Mouse (Mus musculus) hindlimb bud, embryonic 11.5 days (tissue): Measurements from ENCODE around the gene Tnfaip8l3.

Experiments used
- DNase-seq: peaks from one replicate; pipeline ENCODE4 v3.0.0-alpha.2; 2012; ENCODE audit warnings: low read depth, low spot score; ENCODE audit errors: extremely low spot score

Gene Tnfaip8l3

DNA sequence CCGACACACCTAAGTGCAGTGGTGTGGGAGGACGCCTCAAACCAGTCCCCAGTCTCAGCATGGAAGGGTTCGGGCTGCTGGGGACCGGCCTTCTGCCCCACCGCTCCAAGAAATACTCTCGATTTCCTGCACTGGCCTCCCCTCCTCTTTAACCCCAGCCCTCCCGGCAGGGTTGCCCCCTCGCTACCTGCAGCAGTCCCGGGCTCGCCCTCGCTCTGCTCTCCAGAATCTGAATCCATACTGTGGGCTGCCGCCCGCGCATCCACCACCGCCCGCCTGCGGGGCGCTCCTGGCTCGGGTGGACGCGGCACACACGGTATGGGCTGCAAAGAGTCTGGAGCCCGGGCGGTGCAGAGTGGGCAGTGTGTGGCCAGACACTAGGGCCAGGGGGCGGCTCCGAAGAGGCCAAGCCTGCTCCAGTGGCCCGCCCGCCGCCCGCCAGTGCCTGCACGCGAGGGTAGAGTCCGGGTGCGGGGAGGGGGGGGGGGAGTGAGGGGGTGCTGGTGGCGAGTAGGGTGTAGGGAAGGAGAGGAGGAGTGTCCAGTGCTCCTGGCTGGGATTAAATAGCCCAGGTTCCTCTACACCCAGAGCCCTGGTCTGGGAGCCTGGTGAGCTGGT, at the start of gene Tnfaip8l3:
Gene Tnfaip8l3 (minus strand): TSS at position 357 of the 618 bp plus-strand sequence.
- DNase-seq: no peak

DNA sequence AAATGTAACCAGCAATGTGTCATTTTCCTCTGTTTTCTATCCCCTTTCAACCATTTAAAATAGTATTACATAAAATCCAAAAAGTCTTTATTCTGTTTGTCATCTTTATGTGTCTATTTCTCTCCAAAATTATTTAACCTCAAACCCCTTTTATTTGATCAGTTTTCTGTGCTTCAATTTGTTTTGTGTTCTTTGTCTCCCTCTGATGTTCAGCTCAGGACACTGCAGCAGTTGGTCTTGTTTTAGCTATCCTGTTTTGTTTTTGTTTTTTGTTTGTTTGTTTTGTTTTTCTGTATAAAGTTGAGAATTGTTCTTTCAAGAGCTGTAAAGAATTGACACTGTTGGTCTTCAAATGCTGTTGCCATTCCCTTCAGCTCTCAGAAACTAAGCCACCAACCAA, 44.5 kb upstream of the Tnfaip8l3 start:
- peak; percentile 1 for DNase-seq

DNA sequence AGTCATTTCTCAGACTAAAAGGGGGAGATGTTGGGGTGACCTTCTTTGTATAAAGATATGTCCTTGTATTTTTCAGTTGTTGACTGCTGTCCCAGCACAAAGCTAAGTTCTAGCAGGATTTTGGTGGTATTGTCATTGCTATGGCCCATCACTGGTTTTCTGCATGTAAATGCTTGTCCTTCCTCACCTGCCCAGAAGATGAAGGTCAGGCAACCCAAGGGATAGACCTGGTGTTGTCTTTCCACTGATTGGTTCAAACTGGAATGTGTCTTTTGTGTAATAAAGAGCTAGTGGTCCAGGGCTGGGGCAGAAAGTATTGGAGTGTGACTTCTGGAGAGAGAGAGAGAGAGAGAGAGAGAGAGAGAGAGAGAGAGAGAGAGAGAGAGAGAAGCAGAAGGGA, 30.4 kb upstream of the Tnfaip8l3 start:
- no peak for DNase-seq

DNA sequence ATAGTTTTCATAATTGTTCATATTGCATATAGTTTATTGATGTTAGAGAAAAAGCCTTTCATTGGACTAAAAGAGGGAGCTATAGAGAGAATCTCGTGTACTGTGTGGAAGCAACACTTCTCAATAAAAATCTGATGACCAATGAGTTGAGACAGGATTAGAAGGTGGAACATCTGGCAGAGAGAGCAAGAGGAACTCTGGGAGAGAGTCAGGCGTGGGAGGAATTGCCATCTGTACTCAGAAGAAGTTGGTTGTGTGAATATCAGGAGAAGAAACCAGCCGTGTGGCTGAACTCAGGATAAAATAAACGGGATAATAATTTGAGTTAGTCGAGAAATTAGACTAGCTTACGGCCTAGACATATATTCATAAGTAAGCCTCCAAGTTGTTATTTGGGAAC, 28.9 kb upstream of the Tnfaip8l3 start:
- no peak for DNase-seq

DNA sequence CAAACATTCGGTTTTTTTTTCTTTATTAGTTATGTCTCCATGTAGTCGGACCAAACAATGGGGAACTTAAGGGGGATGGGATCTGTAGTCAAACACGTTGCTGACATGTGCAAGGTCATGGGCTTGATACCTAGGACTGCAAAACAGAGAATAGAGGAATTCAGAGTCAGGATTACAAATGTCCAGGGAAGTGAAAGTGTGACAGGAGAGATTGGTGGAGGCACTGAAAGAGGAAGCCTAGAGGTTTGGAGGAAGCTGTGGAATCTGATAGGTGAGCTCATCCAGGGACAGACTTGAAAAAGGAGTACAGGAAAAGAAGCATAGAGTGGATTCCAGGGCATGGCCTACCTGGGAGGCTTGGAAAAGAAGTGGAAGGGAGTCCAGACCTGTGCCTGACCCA, 16.1 kb upstream of the Tnfaip8l3 start:
- DNase-seq: no peak

DNA sequence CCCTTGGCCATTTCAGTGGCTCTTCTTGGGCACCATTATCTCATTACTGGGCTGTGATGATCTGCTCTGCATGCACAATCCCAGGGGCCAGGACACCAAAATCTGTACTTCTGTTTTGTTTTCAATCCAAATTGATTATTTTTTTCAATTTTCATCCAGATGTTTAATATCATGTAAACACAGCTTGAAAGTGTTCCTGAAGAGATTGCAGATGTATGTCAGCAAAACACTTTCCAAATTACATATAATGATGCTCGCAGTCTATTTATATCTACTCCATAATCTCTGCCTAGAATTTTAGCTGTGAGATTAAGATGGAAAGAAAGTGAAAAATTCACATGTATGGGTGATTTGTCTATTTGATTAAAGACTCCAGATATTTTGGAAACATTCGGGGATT, 9.6 kb upstream of the Tnfaip8l3 start:
- no peak for DNase-seq

DNA sequence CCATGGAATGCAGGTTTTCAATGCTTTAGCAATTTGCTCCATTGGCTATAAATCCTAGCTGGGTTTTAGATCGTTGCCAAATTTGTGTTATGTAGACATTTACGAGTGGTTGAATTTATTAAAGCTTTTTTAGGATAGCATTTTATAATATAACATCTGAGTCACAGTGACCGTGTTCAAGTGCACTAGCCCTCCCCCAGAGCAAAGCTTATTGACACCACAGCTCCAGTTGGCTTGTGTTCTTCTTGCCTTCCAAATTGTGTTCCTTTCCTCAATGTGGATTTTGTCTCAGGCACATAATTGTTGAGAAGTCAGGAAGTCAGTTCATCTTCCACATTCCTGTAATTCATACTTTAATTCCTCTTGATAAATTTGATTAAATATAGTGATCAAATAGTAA, 6.7 kb upstream of the Tnfaip8l3 start:
- DNase-seq: no peak

DNA sequence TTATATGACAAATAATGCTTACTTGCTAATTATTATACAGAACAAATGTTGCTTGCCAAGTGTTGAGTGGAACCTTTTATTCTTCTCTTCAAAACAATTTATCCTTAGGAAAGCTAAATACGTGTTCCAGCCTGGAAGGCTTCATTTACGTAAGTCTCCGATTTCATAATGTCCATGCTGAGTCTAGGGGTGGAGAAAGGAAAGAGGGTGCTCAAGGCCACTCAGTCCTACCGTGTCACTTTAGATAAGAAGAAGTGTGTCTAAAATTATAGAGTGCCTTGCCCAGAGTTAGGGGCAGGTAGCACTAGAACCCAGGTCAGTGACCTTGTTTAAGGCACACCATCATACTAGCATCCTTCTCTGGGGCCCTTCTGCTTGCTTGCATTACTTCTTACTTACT, 5.5 kb upstream of the Tnfaip8l3 start:
- DNase-seq: no peak

DNA sequence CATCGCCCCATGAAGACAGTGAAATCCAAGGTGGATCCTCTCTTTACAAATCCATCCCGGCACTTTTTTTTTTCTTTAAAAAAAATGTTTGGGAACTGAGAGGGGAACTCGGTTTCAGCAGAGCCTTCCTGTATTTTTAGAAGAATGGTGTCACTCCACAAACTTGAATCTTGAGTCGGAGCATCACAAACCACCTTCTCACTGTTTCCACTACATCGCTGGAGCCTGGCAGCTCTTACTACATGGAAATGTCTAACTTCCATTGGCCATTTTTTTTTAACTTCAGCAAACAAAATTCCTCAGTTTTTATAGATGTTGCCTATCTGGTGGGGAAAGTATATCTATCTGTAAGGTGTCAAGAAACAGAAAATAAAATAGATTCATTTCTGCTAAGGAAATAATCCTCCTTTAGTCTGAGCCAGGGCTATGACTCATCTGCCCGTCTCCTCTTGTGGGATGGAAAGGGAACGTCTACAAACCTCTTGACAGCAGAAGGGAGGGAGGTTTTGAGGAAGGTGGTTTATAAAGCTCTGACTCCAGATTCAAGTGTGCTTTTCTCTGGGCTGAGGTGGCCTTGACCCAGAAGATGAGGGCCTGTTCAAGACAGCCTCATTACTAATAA, 3.4 kb upstream of the Tnfaip8l3 start:
- DNase-seq: no peak

DNA sequence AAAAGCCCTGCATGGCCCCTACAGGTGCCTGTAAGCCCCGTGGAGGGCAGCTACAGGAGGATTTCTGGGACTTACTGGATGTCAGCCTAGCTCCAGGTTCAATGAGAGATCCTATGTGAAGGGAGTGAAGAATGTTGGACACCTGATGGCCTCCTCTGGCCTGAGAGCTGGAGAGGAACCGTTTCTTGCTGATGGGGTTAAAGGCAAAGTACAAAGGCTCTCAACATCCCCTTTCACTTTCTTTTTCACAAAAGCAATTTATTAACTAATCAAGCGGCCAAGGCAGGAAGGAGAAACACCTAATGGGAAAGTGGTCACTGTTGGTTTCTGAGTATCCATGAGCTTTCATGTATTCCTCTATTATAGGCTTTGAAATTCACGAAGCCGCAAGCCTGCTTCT, 1.0 kb upstream of the Tnfaip8l3 start:
- no peak for DNase-seq

DNA sequence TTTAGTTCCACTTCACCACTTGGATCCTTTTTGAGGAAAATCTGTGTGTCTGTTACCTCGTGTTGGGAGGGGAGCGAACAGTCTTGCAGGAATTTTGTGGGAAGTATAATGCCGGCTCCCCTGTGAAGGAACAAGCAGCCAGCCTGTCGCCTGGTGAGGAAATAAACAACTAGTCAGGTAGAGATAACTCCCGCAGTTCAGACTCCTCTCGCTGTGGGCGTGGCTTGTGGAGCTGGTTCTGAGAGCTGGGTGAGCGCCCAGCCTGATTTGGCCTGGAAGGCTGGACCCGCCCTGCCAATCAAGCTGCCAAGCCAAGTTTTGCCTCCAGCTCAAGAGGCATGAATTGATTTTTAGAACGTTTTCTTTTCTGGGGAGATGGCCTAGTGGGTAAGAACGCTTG, 589 bp upstream of the Tnfaip8l3 start:
- DNase-seq: no peak

DNA sequence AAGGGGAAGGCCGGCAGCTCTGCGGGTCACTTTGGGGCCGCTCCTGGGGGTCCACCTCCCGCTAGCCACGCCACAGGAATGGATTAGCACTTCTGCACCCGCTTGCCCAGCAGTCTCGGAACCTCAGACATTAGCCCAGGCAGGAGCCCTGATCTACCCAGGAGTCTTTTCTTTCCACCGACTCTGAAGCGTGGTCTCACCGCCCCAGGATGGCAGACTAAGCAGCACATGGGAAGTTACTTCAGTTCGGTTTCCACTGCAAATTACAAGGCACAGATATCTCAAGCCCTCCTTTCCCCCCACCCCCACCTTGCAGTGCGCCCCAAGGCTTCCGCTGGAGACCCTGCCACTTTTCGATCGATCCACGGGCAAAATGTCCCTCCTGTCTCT, 551 bp downstream of the Tnfaip8l3 start:
- DNase-seq: no peak

DNA sequence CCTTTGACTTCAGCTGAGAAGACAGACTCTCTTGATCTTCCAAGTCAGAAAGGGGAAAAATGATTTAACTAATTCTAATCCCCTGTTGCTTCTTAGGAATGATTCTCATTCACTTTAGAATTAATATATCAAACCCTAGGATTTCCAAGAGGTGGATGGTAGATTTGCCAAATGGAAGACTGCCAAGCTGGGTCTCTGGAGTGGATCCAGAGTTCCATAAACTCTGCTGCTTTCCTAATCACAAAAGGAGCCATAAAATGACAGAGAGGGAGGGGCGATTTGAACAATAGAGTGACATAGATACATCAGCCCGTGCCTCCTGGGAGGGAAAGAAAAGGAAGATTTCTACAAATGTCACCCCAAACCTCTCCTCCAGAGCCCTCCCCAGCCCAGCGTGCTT, 3.4 kb downstream of the Tnfaip8l3 start:
- DNase-seq: no peak

DNA sequence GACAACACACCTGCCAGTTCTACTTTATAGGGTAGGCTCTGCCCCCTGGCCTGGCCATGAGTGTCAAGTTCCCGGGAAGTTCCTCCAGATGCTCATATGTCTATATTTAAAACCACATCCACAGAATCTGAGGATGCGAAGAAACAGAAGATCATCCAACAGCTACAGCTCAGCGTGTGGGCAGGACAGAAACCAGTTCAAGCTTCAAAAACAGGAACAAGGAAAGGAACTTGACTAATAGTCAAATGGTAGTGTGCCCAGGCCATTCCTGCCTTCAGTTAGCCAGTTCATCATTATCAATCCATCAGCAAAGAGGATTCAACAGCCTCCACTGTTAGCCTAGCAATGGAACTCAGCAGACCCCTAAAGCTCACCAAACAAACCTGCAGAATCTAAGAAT, 4.5 kb downstream of the Tnfaip8l3 start:
- no peak for DNase-seq

DNA sequence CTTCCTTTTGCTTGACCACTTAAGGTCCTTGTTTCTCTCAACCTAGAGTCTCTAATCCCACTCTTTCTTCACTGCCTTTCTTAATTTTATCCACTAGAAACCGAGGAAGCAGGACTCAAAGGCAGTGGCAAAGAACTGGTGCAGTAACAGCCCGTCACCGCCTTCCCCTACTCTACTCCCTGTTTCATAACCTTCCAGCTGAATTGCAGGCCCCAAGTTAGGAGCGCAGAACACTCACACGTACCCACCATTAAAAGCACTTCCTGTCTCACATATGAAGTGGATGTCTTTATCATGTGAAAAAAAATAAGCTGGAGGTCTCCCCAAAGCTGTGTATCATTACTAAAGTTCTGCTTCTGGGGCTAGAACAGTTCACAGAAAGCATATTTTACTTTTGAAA, 6.5 kb downstream of the Tnfaip8l3 start:
- no peak for DNase-seq

DNA sequence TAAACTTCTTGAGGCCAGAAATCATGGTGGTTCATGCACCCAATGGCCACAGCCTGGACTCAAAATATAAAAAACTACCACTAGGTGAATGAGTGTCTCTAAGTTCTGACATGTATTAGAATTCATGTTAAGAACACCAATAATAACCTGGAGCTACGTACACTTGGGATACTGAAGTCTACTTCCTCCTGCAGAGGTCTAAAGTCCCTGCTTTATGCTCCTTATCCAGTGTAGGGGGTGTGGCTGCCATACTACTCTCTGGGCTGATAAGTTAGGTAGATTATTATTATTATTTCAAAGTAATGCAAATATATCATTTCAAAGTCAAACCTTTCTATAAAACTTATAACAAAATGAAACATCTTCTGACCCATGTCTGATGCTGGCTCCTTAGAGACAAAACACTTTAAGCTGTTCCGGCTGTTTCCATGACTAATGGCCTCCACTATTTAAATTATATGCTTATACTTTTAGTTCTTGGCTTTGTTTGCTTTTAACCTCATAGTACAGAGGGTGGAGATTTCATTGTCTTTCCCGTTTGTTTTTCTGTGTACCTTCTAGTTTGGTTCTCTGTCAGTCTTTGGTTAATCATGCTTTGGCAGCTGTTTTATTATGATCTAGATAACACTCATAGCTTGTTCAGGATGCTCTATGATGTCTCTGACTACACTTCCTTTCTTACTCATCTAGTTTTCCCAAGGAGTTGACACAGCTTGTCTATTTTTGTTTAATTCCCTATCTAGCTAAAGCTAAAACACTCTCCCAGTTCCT, 16.7 kb downstream of the Tnfaip8l3 start:
- DNase-seq: no peak

DNA sequence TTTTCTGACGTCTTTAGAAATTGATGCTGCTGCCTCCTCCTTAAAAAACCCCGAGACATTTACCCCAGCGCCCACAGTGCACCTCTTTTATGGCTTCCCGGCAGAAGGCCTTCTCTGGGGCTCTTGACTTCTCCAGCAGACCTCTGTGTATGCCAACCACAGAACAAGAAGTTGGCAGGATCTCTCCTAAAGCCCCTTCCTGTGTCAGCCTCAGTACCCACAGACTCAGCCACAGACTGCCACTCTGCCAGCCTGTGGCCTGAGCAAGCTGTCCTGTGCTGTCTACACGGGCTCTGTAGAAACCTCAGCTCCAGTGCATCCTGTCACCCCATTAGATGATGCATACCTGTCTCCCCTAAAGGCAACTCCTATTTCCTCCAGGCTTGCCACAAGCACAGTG, 19.2 kb downstream of the Tnfaip8l3 start:
- DNase-seq: no peak

DNA sequence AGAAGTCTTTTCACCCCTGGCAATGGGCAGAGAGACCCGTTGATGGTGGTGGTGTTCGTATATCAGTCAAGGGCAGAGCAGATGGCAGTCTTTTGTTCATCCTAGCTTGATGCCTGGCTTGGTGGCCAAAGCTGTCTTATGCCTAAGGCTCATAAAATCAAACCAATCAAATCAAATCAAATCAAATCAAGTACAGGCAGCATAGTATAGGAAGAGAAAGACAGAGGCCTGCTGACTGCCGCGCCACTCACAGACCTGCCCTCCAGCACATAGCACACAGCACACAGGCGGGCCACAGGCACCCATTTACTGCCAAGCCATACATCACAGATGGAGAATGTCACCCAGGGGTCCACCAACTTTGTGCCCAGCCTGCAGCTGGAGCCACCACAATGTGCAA, 25.1 kb downstream of the Tnfaip8l3 start:
- DNase-seq: no peak

DNA sequence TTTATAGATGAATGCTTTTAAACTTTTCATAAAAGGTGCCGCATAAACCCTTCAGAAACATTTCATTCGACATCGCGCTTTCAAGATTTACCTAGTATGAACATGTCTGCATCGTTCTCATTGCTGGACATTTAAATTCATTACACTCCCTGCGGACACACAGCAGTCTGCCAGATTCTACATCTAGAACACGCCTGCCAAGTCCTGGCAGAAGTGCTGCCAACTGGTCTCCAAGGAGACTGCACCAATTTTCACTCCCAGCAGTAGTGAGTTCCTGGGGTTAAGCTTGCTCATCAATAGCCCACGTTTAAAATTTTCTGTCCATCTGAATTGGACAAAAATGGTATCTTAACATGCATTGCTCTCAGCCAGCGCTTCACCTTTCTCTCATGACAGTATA, 30.5 kb downstream of the Tnfaip8l3 start:
- no peak for DNase-seq

DNA sequence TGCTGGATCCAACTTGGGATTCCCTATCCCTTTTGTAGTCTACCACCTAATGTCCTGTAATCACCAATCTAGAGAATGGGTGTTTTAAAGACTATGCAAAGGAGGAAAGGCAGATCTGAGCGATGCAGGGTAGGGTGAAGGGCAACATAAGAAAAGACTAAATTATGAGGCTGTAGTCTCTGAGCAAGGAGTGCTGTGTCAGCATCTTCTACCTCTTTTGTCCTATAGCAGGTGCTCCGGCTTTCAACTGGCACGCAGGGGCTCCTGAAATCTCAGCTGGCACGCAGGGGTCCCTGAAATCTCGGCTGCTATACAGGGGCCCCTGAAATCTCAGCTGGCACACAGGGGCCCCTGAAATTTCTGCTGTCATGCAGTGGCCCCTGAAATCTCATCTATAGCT, 33.5 kb downstream of the Tnfaip8l3 start:
- DNase-seq: no peak

DNA sequence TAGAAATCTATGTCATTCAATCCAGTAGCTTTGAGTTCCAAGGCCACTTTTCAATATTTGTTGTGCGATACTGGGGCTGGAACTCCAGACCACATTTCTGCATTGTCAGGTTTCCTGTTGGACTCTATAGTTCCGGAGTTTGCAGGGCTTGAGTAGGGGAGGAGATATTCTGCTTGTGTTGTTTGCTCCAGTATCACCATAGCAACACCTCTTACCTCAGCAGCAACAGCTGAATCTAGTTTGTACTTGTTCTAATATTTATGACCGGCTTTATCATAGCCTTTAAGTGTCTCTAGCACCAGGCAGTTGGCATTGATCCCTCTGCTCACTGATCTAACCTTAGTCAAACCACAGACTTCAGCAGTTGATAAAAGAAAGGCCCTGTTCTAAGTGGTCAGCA, 45.4 kb downstream of the Tnfaip8l3 start:
- no peak for DNase-seq

DNA sequence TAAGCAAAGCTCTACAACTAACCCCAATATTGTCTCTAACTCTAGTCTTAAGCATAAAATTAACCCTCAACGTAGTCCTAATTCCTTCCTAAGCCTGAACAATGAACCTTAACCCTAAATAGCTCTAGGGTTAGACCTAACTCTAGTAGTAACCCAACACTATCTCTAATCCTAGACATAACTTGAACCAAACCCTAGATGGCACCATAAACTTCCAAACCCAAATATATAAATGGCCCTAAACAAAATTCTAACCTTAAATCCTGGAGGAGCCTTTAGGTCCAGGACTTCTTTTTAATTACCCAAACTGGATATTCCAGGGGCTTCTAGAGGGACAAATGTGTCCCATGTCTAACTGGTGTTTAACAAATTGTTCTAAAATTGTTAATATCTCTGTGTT, 73.7 kb downstream of the Tnfaip8l3 start:
- DNase-seq: no peak
